Mouse (Mus musculus): ENCODE data around the gene Elovl3. TPM values are rescaled to one million over a fixed set of nuclear protein-coding genes. Genes with fewer than 3 reads are reported as not detected.

Gene Elovl3
- total RNA-seq, 2 experiments from 2014 or later: 84.8 to 94.1 TPM

Other genes with a start within 250 kb of the Elovl3 start
- gene Armh3, start 133.4 kb upstream of the Elovl3 start, total RNA-seq (2021): 10 to 100 TPM; 12.0 to 12.3 TPM
- gene Hps6, start 128.4 kb upstream of the Elovl3 start, total RNA-seq (2021): 10 to 100 TPM in 1 of 2 experiments, 1 to 10 TPM in 1; 9.8 to 15.1 TPM
- 10 to 100 TPM; 39.8 to 40.9 TPM for gene Pprc1, start 87.0 kb upstream of the Elovl3 start, total RNA-seq (2021)
- gene Ldb1, start 86.7 kb upstream of the Elovl3 start, total RNA-seq (2021): 10 to 100 TPM; 53.0 to 59.4 TPM
- gene Nolc1, start 56.0 kb upstream of the Elovl3 start, total RNA-seq (2021): 10 to 100 TPM; 52.2 to 61.8 TPM
- not detected for gene Pitx3, start 16.4 kb downstream of the Elovl3 start, total RNA-seq (2021)
- gene Gbf1, start 20.6 kb downstream of the Elovl3 start, total RNA-seq (2021): 10 to 100 TPM; 67.8 to 82.5 TPM
- gene Nfkb2, start 172.4 kb downstream of the Elovl3 start, total RNA-seq (2021): 10 to 100 TPM; 40.4 to 42.8 TPM
- 1 to 10 TPM; 7.5 to 9.2 TPM for gene Psd, start 195.3 kb downstream of the Elovl3 start, total RNA-seq (2021)
- gene Fbxl15, start 196.3 kb downstream of the Elovl3 start, total RNA-seq (2021): 10 to 100 TPM in 1 of 2 experiments, 1 to 10 TPM in 1; 8.8 to 10.3 TPM
- 10 to 100 TPM; 72.1 to 77.9 TPM for gene Cuedc2, start 206.8 kb downstream of the Elovl3 start, total RNA-seq (2021)
- 1 to 10 TPM; 9.3 to 9.4 TPM for gene Mfsd13a, start 209.2 kb downstream of the Elovl3 start, total RNA-seq (2021)
- gene 2310034G01Rik, start 218.4 kb downstream of the Elovl3 start, total RNA-seq (2021): 1 to 10 TPM; 1.2 TPM

Measured in adrenal gland, adult 18-20 months (tissue).